Mouse (Mus musculus): ENCODE data around the gene Bcl11b. TPM values are rescaled to one million over a fixed set of nuclear protein-coding genes. Genes with fewer than 3 reads are reported as not detected.
A peak's percentile ranks its signal among the peaks of the same experiment; 100 is the strongest.

Bcl11b gene
- 27.0 and 28.8 TPM in 2 replicates for polyA plus RNA-seq (2015; fragmentation: Nextera tagmentation; extraction: Ambion mirVana)

- no peaks in the 10 kb centered on the region for H3K27me3 ChIP-seq
- H3K27ac ChIP-seq (replicated peaks) = peak within 1 kb of the TSS; percentile 99
Observed at GRCm38 (mm10) chr12:108003483-108003882, at the start of gene Bcl11b. Gene Bcl11b (minus strand): TSS chr12:108003602.

DNA sequence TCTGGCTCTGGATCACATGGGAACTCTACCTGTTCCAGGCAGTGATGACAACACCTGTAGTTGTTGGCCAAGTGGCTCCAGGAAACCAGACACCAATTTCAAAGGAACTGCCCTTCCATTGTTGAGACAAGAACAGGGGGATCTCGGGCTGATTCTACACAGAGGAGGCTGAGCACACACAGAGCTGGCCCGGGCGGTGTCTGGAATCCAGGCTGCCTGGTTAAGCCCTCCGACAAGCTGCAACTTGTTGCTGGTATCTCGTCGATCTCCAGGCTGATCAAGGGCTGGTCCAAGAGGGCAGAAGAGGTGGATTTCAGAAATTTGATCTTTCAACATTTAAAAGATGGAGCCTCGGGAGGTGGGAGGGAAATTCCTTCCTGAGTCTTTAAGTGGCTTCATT lies 47.6 kb upstream of the Bcl11b start:
- ATAC-seq (ENCODE audit: insufficient number of reproducible peaks, low FRiP score, low TSS enrichment, low read depth) = no peak
- Histone ChIP-seq H3K36me3 (no peaks in the 10 kb centered on the region), H3K4me3 (replicated peaks) (no peak overlapping the region), H3K27me3 (no peaks in the 10 kb centered on the region), H3K4me2 (replicated peaks) (no peak overlapping the region), H3K27ac (replicated peaks) (no peak overlapping the region), H3K9me3 (replicated peaks) (no peaks in the 10 kb centered on the region), H3K9ac (no peak overlapping the region), H3K4me1 (peaks cover 5% of the 10 kb centered on the region; the same call in 1 of the 2 replicates)
- 32% methylated on average over 7 of the region's 7 CpGs for WGBS

More at GRCm38 (mm10) chr12:108003483-108003882, at the start of gene Bcl11b:
- H3K9ac ChIP-seq = peak within 1 kb of the TSS; percentile 93
- H3K9me3 ChIP-seq (replicated peaks) = no peaks in the 10 kb centered on the region
- H3K4me3 ChIP-seq (replicated peaks) = peak within 1 kb of the TSS; percentile 84
- no peak for ATAC-seq (ENCODE audit: insufficient number of reproducible peaks, low FRiP score, low TSS enrichment, low read depth)
- H3K36me3 ChIP-seq = no peaks in the 10 kb centered on the region
- H3K4me2 ChIP-seq (replicated peaks) = peak within 1 kb of the TSS; percentile 92
- WGBS = under 1% methylated on average over 19 of the region's 19 CpGs
- peaks cover 47% of the 10 kb centered on the region for H3K4me1 ChIP-seq

GRCm38 (mm10) chr12:108049625-108050024 lies 46.2 kb upstream of the Bcl11b start:
- Histone ChIP-seq H3K4me2 (replicated peaks) (no peak overlapping the region), H3K27ac (replicated peaks) (no peak overlapping the region), H3K36me3 (no peaks in the 10 kb centered on the region), H3K27me3 (no peaks in the 10 kb centered on the region), H3K4me3 (replicated peaks) (no peak overlapping the region), H3K9ac (no peak overlapping the region), H3K4me1 (peaks cover 5% of the 10 kb centered on the region; the same call in 1 of the 2 replicates), H3K9me3 (replicated peaks) (no peaks in the 10 kb centered on the region)
- peak; percentile 45; the same call in 1 of the 2 replicates for ATAC-seq (ENCODE audit: insufficient number of reproducible peaks, low FRiP score, low TSS enrichment, low read depth)
- WGBS = 55% methylated on average over 13 of the region's 13 CpGs

DNA sequence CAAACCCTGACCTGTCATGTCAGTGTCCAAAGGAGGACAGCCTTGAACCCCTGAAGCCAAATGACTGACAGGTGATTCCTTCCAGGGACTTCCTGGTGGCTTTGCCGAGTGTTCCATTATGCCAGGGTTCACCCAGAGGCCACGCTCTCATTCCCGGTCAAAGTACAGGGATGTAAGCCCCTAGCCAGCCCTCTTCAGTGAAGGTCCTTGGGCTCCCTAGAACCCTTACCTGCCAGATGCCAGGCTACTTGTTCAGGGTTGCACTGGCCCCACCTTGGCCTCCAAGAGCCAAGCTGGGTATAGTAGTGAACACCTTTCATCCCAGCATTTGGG lies 38.8 kb upstream of the Bcl11b start:
- H3K27me3 ChIP-seq = no peaks in the 10 kb centered on the region
- H3K9me3 ChIP-seq (replicated peaks) = no peaks in the 10 kb centered on the region
- no peak overlapping the region for H3K4me2 ChIP-seq (replicated peaks)
- no peak overlapping the region for H3K9ac ChIP-seq
- H3K4me3 ChIP-seq (replicated peaks) = no peak overlapping the region
- H3K27ac ChIP-seq (replicated peaks) = no peak overlapping the region
- WGBS = 55% methylated on average over 3 of the region's 3 CpGs
- no peaks in the 10 kb centered on the region for H3K4me1 ChIP-seq
- no peak for ATAC-seq (ENCODE audit: insufficient number of reproducible peaks, low FRiP score, low TSS enrichment, low read depth)
- no peaks in the 10 kb centered on the region for H3K36me3 ChIP-seq

GRCm38 (mm10) chr12:108041571-108042238 lies 38.3 kb upstream of the Bcl11b start:
- WGBS = 37% methylated on average over 12 of the region's 12 CpGs
- no peak for ATAC-seq (ENCODE audit: insufficient number of reproducible peaks, low FRiP score, low TSS enrichment, low read depth)
- Histone ChIP-seq H3K4me1 (no peaks in the 10 kb centered on the region), H3K9ac (no peak overlapping the region), H3K4me2 (replicated peaks) (no peak overlapping the region), H3K27ac (replicated peaks) (no peak overlapping the region), H3K4me3 (replicated peaks) (no peak overlapping the region), H3K9me3 (replicated peaks) (no peaks in the 10 kb centered on the region), H3K36me3 (no peaks in the 10 kb centered on the region), H3K27me3 (no peaks in the 10 kb centered on the region)

GRCm38 (mm10) chr12:108037446-108037845 lies 34.0 kb upstream of the Bcl11b start:
- no peak overlapping the region for H3K4me3 ChIP-seq (replicated peaks)
- H3K9ac ChIP-seq = no peak overlapping the region
- no peak overlapping the region for H3K27ac ChIP-seq (replicated peaks)
- H3K4me1 ChIP-seq = no peaks in the 10 kb centered on the region
- no peaks in the 10 kb centered on the region for H3K9me3 ChIP-seq (replicated peaks)
- 0 out of 2 replicates have a peak, but pooled peaks have one; percentile 15 for ATAC-seq (ENCODE audit: insufficient number of reproducible peaks, low FRiP score, low TSS enrichment, low read depth)
- no peak overlapping the region for H3K4me2 ChIP-seq (replicated peaks)
- H3K27me3 ChIP-seq = no peaks in the 10 kb centered on the region
- no peaks in the 10 kb centered on the region for H3K36me3 ChIP-seq
- 78% methylated on average over 6 of the region's 6 CpGs for WGBS

GRCm38 (mm10) chr12:108035412-108036078 lies 32.1 kb upstream of the Bcl11b start:
- Histone ChIP-seq H3K4me3 (replicated peaks) (no peak overlapping the region), H3K4me1 (no peaks in the 10 kb centered on the region), H3K27ac (replicated peaks) (no peak overlapping the region), H3K9me3 (replicated peaks) (no peaks in the 10 kb centered on the region), H3K36me3 (no peaks in the 10 kb centered on the region), H3K27me3 (no peaks in the 10 kb centered on the region), H3K4me2 (replicated peaks) (no peak overlapping the region), H3K9ac (no peak overlapping the region)
- no peak for ATAC-seq (ENCODE audit: insufficient number of reproducible peaks, low FRiP score, low TSS enrichment, low read depth)
- 72% methylated on average over 13 of the region's 13 CpGs for WGBS

DNA sequence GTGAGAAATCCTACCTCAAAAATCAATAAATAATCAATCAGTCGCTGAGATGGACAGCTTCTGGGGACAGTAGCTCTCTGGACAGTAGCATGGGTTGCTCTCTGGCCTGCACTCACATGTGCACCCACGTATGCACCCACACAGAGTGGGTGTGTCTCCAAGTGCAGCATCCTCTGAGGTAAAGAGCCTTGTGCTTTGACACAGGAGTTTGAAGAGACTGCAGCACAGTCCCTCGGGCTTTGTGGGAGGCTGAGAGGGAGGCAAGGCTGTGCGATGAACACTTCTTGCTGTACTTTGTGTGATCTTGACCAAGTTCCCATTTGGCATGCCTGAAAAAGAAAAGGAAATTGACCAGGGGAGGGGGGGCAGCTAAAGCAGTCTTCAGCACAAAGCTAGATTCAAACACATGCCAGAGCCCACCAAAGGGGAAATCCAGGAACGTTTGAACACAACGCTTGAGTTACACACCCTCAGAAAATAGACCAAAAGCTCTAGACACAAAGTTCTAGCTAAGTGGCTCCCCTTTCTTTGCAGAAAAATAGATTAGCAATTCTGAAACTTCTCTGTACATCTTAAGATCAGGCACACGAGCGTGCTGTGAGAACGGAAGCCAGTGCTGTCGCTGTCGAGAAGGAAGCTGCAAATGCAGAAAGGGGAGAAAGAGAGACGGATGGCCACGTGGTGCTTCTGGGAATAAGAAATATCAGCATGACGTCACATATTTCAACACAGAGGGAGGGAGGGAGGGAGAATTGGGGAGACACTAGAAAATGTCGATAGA lies 19.6 kb upstream of the Bcl11b start:
- ATAC-seq (ENCODE audit: insufficient number of reproducible peaks, low FRiP score, low TSS enrichment, low read depth) = no peak
- Histone ChIP-seq H3K27ac (replicated peaks) (no peak overlapping the region), H3K27me3 (no peaks in the 10 kb centered on the region), H3K4me3 (replicated peaks) (no peak overlapping the region), H3K36me3 (no peaks in the 10 kb centered on the region), H3K4me1 (no peaks in the 10 kb centered on the region), H3K9ac (no peak overlapping the region), H3K9me3 (replicated peaks) (no peaks in the 10 kb centered on the region), H3K4me2 (replicated peaks) (no peak overlapping the region)
- 69% methylated on average over 15 of the region's 15 CpGs for WGBS

- ATAC-seq (ENCODE audit: insufficient number of reproducible peaks, low FRiP score, low TSS enrichment, low read depth) = no peak
- no peak overlapping the region for H3K4me3 ChIP-seq (replicated peaks)
- H3K4me2 ChIP-seq (replicated peaks) = no peak overlapping the region
- no peaks in the 10 kb centered on the region for H3K9me3 ChIP-seq (replicated peaks)
- H3K36me3 ChIP-seq = no peaks in the 10 kb centered on the region
- 0 out of 2 replicates have a peak, but pooled peaks cover 3% of the 10 kb centered on the region for H3K27me3 ChIP-seq
- H3K4me1 ChIP-seq = no peaks in the 10 kb centered on the region
- H3K9ac ChIP-seq = no peak overlapping the region
- H3K27ac ChIP-seq (replicated peaks) = no peak overlapping the region
- 85% methylated on average over 12 of the region's 12 CpGs for WGBS
Observed at GRCm38 (mm10) chr12:108012003-108012402, 8.6 kb upstream of the Bcl11b start.

- H3K9ac ChIP-seq = no peak overlapping the region
- H3K27me3 ChIP-seq = 0 out of 2 replicates have a peak, but pooled peaks cover 3% of the 10 kb centered on the region
- H3K36me3 ChIP-seq = no peaks in the 10 kb centered on the region
- 68% methylated on average over 11 of the region's 11 CpGs for WGBS
- H3K9me3 ChIP-seq (replicated peaks) = no peaks in the 10 kb centered on the region
- no peak overlapping the region for H3K4me2 ChIP-seq (replicated peaks)
- H3K4me3 ChIP-seq (replicated peaks) = no peak overlapping the region
- H3K27ac ChIP-seq (replicated peaks) = no peak overlapping the region
- peaks cover 13% of the 10 kb centered on the region for H3K4me1 ChIP-seq
- ATAC-seq (ENCODE audit: insufficient number of reproducible peaks, low FRiP score, low TSS enrichment, low read depth) = no peak
Observed at GRCm38 (mm10) chr12:108010346-108010745, 6.9 kb upstream of the Bcl11b start.

GRCm38 (mm10) chr12:108009156-108009555 lies 5.8 kb upstream of the Bcl11b start:
- 0 out of 2 replicates have a peak, but pooled peaks cover 3% of the 10 kb centered on the region for H3K27me3 ChIP-seq
- no peak for ATAC-seq (ENCODE audit: insufficient number of reproducible peaks, low FRiP score, low TSS enrichment, low read depth)
- H3K9ac ChIP-seq = no peak overlapping the region
- no peaks in the 10 kb centered on the region for H3K36me3 ChIP-seq
- H3K4me3 ChIP-seq (replicated peaks) = no peak overlapping the region
- peaks cover 25% of the 10 kb centered on the region for H3K4me1 ChIP-seq
- WGBS = 30% methylated on average over 4 of the region's 4 CpGs
- H3K9me3 ChIP-seq (replicated peaks) = no peaks in the 10 kb centered on the region
- H3K4me2 ChIP-seq (replicated peaks) = no peak overlapping the region
- no peak overlapping the region for H3K27ac ChIP-seq (replicated peaks)
